Mouse (Mus musculus): ENCODE results near the gene Efcab6.

DNA sequence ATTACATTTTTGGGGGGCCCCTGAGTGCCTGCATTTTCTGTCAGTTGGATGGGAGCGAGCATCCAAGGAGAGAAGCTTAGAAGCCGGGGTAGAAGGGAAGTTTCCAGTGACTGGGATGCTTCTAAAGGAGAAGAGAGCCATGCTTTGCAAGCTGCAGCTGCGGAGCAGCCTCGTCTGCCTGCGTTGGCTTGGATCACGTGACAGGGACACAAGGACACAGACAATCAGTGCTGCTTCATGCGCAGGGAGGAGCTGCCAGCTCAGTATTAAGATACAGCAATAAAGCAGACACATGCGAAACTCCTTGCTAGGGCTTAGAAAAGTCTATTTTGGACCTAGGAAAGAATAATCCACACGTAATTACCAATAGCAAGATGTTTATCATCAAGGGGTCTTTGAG is 167.9 kb downstream of the Efcab6 start:
- no peak for TF ChIP-seq CTCF (conservative IDR thresholded peaks at IDR 0.05; ENCODE audit: insufficient read depth, insufficient read length, low read depth, low read length)
- TF ChIP-seq POLR2A (IDR thresholded peaks at IDR 0.05; ENCODE audit: low read depth, low read length): no peak

All from kidney, adult 2 months (tissue).